Mouse (Mus musculus): ENCODE measurements around the gene Mfsd6.

DNA sequence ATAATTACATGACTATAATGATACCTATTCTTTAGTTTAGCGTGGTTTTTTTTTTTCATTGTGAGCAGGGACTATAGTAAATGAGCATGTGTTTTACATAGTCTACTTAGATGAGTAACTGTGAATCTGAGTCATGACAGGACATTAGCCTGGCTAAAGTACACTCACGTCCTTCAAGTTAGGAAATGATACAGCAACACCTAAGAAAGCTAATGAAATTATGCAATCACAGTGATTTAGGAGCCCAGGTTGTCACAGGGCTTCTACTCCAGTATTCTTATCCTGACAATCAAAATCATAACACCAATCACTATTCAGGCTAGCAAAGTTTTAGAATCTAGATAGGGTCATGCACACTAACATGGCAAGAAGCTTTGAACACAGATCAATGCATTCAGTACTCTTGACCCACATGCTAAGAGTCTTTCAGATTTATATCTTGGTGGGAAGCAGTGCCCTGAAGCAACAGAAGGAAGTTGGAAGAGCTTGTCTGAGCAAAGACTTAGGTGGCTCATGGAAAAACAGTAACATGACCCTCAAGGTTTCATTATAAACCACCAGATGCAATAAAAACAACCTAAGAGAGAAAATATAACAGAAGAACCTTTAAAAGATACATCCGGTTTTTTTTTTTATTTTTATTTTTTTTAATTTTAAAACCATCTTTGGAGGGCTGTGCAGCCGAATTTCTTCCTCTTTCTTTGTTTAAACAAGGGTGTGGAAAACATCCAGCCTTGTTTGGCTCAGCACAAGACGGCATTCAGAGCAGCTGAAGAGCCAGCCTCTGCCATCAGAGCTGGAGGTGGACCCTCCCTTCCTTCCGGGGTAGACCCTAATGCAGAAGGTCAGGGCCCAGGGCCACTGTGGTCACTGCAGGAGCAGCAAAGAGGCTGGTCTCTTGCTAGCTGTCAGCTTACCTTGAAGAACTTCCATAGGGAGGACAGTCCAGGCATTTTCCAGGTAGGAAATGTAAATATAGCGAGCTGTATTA is 51.4 kb downstream of the Mfsd6 start:
- TF ChIP-seq POLR2A (IDR thresholded peaks at IDR 0.05; ENCODE audit: low read depth, low read length) (no peak), CTCF (conservative IDR thresholded peaks at IDR 0.05 in 1 of 2, IDR thresholded peaks at IDR 0.05 in 1 of 2; ENCODE audit: low read depth in 2 of 2, low read length in 2 of 2) (no peak), NELFE (IDR thresholded peaks at IDR 0.05; ENCODE audit: low read depth, low read length) (no peak), USF1 (IDR thresholded peaks at IDR 0.05; ENCODE audit: low read depth, low read length) (no peak), ZKSCAN1 (IDR thresholded peaks at IDR 0.05; ENCODE audit: borderline replicate concordance, low read depth, low read length) (no peak), CHD2 (IDR thresholded peaks at IDR 0.05; ENCODE audit: low read length) (no peak), USF2 (conservative IDR thresholded peaks at IDR 0.05; ENCODE audit: low read depth, low read length) (no peak), ETS1 (conservative IDR thresholded peaks at IDR 0.05; ENCODE audit: low read depth, low read length) (no peak)
